Mouse (Mus musculus) urinary bladder, postnatal 4 days (tissue): ENCODE data around the gene Prex1.

Experiments used
- DNase-seq, 2 experiments: peaks; one replicate each; pipeline ENCODE4 v3.0.0; 2021 to 2022; ENCODE audit warnings: low spot score in 2 of 2

Prex1 gene

DNA sequence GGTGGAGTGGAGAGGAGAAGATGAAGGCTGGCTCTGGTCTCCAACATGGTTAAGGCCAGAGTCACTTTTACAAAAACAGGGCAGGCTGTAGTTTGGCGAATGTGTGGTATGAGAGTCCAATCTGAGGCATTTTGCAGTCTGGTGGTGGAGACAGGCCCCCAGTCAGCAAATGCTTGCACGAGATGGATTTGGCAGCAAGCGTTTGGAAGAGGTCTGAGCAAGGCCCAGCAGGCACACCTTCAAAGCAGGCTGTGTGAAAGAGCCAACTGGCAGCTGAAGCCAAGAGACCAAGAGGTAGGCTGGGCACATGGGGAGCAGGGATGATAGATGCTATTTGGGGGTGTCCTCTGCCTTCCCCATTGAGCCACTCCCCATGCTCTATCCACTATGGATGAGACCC lies 51.7 kb downstream of the Prex1 start:
- DNase-seq = no peak

DNA sequence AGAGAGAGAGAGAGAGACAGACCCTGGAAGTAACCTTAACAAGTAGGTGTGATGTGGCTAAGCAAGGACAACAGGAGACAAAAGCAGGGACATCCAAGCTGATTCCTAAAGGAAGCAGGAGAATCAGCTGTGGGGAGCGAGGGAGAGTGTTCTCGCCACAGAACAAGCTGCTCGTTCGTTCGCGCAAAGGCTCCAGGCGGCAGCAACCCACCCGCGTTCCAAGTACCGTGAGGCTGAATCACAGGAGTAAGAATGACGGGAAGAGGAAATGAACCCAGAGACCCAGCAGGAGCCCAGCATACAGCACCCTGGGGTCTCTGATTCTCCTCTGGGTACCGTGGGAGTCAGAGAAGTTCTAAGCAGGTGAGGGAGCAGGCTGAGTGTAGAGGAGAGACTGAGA lies 52.1 kb downstream of the Prex1 start:
- no peak for DNase-seq

DNA sequence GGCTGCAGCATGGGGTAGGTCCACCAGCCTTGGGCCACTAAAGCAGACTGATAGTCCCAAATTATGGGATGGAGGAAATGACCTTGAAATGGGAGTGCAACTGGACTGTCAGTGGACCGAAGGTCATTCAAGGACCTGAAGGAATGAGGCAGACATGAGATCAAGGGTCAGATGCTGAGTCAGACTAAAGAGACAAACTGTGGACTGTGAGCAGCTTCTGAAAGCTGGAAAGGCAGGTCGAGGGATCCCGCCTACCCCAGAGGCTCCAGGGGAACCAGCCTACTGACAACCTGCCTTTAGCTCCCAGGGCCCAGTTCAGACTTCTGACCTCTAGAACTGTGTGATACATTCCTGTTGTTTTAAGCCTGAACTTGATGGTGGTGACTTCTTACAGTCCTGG lies 55.3 kb downstream of the Prex1 start:
- no peak for DNase-seq

DNA sequence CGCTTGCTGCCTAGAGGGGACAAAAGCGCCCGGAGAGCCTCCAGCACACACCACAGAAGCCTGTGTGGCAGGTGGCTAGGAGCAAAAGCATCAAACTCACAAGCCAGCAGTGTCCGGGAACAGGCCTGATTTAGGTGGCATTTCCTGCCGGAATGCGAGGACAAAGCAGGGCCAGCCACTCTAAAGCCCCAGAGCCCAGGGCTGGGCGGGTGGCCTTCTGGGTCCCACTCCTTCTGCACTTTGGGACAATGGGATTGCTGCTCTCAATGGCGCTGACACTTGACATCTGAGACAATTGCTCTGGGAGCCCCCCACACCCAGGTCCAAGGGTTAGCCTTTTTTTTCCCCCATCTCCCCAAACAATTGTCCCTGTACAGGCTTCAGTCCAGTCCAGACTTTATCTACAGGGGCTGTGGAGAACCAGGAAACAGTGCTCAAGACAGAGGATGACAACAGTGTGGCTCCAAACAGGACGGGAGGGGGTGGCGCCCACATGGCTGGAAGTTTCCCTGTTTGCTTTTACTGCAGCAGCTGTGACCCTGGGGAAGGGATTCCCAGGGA lies 56.1 kb downstream of the Prex1 start:
- DNase-seq = no peak

DNA sequence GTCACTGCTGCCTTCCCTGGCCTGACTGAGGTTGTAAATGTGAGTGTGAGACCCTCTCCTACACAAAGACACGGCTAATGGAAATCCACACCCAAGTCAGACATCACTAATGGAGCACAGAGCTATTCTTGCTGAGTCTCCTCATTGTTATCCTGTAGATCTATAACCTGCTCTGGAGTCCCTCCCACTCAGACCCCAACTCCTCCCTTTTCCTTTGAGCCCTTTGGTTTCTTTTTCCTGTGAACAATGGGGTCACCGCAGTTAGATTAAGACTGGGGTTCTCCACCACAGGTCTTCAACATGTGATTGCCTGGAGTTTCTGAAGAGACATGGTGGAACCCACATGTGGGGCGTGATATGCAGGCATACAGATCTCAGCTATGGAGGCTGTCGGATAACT lies 57.0 kb downstream of the Prex1 start:
- no peak for DNase-seq

DNA sequence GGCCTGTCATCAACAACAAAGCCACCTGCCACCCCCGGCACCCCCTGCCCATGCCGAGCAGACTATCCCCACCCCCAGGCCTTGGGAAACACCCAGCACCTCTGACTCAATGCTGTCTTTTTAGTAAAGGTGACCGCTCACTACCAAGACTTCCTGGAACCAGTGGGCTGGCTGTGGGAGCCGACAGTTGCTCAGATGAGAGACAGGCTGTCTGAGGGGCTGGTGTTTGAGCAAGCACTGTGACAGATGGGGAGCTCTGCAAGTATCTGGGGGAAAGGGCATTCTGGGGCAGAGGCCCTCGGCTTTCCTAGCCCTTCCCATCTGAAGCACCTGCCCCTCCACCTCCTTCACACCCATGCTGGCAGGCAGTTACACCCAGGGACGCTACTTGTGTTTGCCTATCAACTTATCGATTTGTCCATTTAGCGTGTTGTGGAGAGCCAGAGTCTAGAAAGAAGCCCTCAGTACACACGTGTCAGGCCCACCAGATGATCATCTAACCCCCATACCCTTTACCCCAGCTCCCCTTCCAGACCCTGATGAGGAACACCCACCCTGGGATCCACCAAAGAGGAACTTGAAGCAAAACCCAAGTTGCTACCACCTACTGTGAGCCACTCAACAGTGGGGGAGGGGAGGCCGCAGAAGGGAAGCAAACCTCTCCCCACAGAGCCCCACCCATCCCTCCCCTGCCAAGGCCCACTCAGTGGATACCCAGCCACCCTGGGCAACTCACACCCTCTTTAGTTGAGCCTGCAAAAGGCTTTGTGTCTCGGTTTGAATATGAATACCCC lies 57.7 kb downstream of the Prex1 start:
- DNase-seq = no peak

DNA sequence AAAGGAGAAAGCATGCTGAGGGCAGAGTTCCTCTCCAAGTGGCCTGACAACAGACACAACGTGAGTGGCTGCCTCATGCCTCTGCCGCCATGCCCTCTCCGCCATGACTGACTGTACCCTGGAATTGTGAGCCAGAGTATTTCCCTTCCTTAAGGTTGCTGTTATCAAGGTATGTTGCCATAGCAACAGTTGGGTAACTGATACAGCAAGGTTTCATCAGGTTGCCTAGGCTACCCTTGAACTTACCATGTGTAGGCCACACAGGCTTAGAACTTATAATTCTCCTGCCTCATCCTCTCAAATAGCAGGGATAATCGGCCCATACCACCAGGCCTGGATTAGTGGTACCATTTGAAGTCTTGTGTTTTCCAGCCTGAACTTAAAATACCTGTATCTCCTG lies 58.3 kb downstream of the Prex1 start:
- DNase-seq = no peak

DNA sequence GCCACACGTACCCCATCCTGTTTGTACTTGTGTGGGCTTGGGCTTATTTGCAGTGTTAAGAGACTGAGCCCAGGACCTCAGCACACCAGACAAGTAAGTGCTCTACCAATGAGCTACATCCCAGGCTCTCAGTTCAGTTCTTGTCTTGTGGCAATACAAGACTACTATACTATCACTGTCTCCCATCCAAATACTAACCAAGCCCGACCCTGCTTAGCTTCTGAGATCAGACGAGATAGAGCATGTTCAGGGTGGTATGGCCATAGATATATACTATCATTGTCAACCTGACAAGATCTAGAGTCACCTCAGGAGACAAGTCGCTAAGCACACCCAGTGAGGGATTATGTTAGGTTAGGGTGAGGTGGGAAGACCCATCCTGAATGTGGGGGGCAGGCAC lies 58.8 kb downstream of the Prex1 start:
- DNase-seq = no peak

DNA sequence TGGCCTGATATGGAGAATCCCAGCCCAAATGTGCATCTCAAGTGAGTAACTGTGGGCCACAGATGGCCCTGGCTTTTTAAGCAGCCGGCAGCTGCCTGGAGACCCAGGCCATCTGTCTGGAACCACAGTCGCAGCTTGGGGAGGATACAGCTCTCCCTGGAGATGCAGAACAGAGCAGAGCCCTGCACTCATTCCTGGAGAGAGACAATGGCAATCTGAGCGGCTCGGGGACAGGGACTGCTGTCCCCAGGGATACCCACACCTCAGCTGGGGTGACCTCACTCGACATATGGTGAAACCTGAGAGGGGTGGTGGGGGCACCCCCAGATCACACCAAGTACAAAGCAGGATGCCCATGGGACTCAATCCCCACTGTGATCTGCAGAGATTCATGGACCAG lies 60.1 kb downstream of the Prex1 start:
- no peak for DNase-seq

DNA sequence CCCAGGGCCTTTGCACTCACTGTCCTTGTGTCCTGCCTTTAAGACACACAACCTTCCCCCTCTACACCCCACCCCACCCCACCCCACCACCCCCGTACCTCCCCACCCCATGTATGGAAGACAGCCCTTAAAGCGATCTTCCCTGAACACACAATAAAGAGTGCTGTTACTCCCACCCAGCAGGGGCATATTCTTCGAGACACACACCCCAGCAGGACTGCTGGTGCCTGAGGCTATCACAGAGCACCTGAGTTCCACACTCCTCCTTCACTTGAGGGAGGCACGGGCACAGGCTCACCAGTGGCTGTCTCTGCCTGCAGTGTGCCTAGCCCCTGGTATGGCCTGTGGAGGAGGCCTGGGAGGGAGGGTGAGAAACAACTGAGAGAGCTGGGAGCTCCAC lies 61.0 kb downstream of the Prex1 start:
- no peak for DNase-seq

DNA sequence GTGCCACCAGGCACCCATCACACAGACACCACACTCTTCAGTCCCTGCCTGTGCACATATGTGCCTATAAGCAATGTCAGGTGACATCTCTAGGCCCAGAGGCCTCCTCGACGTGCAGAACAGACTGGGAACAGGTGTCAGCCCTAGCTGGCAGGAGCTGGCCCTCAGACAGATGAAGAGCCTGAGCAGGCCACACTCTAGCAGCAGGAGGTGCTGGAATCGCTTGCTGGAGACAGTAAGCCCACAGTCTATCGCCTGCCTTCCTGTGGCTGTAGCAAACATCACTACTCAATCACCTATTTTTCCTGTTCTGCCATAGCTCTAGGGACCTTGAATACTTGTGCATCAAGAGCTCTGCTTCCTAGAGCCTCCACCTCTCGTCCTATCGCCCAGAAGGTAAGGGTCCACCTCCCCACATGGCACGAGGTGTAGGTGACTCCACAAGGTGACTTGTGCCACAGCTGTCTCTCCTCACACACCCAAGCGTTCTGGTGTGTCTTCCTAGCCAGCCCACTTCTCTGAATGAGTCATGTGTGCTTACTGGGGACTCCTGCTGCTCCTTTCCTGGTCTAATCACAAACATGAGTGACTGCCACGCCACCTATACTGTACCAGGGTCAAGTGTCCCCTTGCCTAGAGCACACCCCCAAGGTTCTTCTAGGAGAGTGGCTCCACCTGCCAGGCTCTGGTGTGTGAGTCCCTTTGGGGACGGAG lies 62.2 kb downstream of the Prex1 start:
- DNase-seq = no peak

DNA sequence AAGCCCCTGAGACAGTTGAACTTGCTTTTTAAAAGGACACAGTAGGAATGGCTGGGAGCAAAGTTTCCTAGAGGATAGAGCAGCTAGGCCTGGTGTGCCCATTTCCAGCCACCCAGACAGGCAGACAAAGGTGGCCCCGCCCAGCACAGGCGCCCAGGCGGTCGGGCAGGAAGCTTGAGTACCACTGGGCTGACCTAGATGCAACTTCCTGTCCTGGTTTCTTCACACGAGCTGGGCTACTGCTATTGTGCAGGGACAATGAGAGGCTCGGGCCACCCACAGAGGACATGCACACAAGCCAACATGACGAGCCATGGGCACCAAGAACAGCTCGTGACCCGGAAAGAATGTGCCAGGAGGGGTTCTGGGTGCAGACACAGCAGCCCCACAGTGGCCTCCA lies 63.2 kb downstream of the Prex1 start:
- no peak for DNase-seq

DNA sequence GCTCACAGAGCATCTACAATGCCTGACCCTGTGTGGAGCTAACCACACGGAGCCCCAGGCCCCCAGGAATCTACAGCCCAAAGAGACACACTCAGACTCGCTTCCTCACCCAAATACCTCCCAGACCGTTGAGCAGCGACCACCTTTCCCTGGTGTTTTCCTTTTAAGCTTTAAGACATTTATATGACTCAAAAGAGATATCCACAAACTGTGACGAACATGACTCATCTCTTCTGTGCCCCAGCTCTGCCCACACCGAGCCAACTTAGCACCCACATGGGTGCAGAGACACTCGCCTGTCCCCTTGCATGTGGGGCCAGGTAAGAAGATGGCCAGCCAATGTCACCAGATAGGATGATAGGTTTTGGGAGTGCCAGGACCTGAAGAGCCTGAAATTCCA lies 66.4 kb downstream of the Prex1 start:
- DNase-seq = no peak

DNA sequence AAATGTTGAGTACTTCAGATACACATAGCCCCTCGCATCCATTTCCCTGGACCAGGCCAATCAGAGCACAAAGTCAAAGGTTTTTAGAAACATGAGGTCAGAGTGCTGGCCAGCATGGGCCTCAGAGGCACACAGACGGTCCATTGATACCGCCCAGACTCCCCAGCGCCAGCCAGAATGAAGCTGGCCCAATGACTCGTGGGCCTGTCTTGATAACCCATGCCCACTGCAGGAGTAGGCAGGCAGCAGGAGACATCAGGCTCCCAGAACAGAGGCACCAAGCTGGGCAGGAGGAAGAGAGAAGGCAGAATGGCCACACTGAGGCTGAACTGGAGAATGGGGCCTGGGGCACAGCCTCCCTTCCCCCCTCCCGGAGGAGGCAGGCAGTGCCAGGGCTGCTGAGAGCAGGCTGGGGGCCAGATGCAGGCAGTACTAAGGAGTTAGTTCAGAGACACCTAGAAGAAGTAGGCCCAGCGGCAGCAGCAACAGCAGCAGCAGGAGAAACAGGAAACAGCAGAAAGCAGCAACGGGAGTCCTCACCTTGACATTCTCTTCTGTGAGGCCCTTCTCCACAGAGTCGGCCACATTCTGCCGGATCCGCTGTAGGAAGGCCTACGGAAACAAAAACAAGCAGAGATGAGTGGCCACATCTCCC lies 67.1 kb downstream of the Prex1 start:
- no peak for DNase-seq

DNA sequence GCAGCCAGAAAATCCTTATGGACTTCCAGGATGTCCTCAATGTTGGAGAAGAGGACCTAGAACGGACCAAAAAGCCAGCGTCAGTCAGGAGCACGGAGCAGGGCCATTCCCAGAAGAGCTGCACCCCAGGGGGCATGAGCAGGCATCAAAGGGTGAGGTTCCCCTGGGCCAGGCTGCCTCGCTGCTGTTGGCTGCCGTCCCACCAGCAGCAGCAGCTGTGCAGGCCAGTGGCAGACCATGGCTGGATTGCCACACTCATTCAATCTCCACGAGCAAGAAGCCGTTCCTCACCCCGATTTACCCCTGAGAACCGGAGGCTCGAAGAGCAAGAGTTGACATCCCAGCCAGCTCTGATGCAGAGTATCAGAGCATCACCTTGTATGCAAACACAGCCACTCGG lies 68.8 kb downstream of the Prex1 start:
- DNase-seq = no peak

DNA sequence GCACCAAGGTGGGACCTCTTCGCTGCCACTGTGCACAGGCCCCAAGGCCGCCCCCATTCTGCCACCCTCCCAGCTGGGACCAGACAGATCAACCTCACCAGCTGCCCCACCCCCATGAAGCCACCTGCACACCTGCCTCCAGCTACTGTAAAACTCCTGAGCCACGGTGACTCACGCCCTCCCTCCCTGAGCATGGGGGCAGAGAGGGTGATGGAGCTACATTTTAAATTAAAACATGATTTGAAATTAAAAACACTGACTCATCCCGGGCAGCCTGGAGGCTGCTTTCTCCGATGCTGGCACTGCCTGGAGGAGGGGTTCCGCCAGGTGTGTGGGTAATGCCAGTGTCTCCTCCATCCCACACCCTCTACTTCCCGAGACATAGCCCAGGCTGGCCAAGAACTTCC lies 71.0 kb downstream of the Prex1 start:
- DNase-seq = no peak

DNA sequence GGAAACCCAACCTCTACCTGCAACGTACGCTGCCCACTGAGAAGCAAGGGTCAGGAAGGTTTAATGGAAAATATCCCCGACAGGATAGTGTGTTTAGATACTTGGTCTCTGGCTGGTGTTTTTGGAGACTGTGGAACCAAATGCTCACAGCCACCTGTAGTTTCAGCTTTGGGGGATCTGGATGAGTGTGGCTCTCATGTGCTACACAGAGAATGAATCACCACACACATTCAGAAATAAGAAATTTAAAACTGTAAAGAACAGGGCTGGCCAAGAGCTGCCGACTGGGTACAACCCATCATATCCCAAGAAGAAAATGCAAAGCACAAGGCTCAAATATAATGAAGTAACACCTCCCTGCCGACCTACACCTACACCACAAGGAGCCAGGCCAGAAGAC lies 73.9 kb downstream of the Prex1 start:
- no peak for DNase-seq

DNA sequence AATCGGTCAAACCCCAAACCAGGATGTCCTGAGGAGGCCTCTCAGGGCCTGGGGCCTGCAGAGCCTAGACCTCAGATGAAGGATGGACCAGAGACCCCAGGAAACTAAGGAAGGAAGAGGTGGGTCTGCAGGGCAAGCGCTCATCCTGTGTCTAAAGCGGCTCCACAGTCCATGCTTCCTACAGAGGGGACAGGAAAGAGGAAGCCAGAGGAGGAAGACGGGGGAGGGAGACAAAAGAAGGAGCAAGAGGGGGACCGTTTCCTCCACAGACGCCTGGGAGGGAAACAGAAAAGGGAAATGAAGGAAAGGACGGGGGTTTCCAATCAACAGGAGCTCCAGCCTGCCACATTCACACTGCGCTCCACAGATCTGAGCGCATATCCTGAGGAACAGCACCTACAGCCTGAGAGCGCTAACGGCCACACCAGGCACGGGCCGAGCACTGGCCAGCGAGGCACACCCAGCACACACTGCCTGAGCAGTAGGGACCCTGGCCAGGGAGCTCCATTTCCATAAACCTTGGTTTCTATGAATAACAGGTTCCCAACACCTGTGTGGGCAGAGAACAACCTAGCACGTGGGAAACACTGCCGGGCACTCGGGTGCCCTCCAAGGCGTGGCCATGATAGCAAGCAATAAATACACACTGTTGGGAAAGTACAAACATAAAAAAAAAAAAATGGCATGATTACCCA lies 74.5 kb downstream of the Prex1 start:
- no peak for DNase-seq

DNA sequence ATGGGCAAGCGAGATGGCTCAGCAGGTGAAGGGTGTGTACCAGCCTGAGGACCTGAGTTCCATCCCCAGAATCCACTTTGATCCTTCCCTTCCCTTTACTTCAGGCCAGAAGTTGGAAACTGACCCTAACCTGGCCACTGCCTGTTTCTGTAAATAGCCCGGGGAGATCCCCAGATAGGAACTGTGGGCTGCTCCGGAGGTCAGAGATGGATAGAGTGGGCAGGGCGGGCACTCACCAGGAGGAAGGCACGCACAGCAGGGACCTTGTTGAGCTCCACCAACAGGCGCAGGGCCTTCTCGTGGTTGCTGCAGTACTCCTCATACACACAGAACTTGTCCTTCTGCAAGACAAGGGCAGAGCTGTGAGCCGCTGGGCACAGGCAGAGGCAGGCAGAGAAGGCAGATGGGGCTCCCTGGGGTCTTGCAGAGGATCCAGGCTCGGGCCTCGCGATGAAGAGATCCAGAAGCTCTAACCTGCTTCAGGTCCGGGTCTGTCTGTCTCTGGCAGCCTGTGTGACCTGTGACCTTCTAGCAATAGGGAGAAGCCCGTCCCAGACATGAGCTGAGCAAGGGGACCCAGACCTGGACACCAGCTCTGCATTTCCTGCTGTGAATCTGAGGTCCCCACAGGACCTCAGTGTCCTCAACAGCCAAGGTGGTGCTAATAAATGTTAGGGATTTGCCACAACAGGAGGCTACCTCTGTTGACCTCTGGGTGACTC lies 75.4 kb downstream of the Prex1 start:
- no peak for DNase-seq

DNA sequence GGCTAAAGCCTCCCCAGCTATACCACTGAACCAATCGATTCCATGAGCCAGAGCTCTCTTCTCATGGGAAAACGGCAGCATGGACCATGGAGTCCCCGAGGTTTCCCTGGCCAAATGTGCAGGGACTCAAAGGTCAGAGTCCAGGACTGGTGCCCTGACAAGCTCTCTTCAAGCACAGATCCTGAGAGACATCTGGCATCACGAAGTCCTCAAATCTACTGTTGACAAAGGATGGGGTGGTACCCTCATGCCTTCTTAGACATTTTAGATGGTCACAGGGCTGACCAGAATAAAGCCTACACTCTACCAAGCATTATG lies 76.0 kb downstream of the Prex1 start:
- no peak for DNase-seq

DNA sequence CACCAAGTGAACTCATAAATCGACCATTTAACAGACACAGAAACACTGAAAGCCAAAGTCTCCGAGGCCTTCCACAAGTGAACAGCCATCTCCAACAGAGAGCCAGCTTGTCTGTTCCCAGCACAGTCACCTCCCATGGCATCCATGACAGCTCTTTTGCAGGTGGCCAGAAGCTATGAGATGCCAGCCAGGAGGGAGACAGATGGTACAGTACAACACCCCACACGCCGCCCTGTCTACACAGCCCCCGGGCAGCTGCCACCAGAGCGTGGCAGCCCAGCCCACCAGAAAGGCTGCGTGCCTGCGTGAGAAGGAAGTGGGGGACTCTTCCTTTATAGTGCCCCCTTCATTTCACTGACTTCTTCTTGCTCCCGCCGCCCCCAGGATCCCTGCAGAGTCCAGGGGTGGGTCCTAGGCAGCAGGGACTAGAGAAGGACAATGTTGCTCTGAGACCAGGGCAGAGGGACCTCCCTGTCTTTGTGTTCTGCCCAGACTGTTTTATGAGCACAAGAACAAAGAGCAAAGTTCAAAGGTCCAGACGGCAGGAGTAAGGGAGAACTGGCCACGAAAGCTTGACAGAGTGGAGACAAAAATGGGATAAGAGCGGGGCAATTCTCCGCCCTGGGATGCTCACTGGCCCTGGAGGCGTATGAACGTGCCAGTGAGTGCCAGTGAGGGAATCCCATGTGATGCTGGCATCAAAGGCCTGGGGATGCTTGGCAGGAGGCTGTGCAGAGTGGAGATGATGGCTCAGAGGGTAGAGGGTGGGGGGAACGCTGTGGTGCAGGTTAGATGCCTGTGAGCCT lies 76.6 kb downstream of the Prex1 start:
- DNase-seq = no peak
